Mouse (Mus musculus): ENCODE data around the gene H2-Q1.

Gene H2-Q1

GRCm38 (mm10) chr17:35320327-35321081 lies at the start of gene H2-Q1:
H2-Q1 (plus strand) TSS chr17:35320405.
- WGBS, result 3% methylated on average over 55 of the region's 55 CpGs

DNA sequence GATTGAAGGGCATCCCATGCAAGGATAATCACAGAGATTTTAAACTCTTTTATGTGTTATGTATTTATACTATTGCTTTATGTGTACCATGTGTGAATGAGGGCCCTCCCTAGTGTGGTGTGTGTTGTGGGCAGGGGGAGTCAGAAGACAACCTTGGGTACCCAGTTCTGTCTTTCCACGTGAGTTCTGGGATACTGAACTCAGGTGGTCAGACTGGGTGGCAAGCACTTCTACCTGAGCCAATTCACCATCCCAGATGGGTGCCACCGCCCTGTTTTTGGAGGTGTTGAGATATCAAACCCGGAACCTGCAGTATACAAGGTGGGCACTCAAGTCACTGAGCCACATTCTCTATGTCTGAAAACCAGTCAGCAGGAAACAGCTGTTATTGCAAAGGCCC lies 48.0 kb upstream of the H2-Q1 start:
- WGBS, result 80% methylated on average over 3 of the region's 3 CpGs

GRCm38 (mm10) chr17:35274770-35275169 lies 45.4 kb upstream of the H2-Q1 start:
- WGBS, result 9% methylated on average over 11 of the region's 11 CpGs

DNA sequence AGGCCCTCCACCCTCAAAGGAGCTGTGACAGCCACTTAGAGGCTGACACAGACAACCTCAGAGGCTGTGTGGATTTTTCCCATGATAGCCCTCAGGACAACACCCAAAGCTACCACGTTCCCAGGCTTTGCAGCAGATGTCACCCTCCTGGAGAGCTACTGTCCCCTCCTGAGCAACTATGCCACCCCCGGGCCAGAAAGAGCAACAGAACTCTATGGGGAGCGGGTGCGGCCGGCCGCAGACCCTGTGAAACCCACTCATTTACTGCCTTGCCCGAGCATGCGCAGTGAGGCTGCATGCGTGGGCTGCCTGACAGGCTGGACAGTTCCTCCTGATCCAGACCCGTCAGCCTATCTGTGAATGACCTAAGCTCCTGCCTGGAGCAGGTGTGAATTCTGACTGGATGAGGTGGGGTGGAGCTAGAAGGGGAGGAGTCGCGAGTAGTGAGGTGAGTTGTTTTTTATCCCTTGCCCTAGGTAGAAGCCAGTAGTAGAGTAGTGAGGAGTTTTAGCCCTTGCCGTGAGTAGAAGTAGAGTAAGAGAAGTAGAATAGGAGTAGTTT lies 43.8 kb upstream of the H2-Q1 start:
- 37% methylated on average over 13 of the region's 13 CpGs for WGBS

DNA sequence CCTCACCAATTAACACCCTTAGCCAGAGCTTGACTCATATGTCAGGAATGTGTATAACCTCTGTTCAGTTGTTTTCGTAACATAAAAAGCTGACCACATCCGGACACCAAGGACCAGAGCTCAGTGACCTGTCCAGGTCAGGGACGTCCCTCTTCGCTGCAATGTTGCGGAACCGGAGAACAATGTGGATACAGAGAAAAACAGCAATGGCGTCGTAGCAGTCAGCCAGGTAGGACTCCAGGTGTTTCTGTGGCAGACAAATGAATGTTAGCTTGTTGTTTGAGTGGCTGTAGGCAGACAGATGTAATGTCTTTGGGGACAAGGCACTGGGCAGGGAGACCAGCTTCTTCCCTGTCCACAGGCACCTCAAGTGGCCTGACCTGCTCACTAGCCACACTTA lies 42.2 kb upstream of the H2-Q1 start:
- 89% methylated on average over 8 of the region's 8 CpGs for WGBS

DNA sequence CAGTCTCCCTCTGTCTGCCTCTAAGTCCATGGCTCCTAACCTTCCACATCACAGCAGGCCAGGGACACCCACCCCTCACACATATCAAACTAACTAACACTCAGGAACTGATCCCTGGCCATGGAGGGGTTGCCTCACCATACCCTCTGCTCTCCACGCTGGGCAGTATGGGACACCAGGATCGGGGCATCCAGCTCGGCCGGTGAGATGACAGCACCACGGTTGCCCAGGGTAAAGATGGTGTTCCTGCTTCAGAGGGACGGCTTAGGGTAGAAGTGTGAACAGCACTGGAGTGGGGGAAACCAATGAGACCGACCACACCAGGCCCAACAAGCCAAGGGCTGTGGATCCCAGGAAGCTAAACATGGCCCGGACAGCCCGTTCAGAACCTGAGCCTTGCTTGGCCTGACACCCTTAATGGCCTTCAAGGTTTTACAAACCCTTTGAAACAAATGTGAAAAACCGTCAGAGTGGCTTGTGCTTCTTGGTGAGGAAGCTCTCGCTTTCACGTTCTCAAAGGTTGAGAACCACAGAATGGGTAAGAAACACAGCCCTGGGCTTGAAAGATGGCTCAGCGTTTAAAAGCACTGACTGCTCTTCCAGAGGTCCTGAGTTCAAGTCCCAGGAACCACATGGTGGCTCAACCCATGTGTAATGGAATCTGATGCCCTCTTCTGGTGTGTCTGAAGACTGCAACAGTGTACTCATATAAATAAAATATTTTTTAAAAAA lies 41.1 kb upstream of the H2-Q1 start:
- WGBS, result 92% methylated on average over 13 of the region's 13 CpGs

- 80% methylated on average over 3 of the region's 3 CpGs for WGBS
These were observed 39.9 kb upstream of the H2-Q1 start for GRCm38 (mm10) chr17:35280276-35280675.

DNA sequence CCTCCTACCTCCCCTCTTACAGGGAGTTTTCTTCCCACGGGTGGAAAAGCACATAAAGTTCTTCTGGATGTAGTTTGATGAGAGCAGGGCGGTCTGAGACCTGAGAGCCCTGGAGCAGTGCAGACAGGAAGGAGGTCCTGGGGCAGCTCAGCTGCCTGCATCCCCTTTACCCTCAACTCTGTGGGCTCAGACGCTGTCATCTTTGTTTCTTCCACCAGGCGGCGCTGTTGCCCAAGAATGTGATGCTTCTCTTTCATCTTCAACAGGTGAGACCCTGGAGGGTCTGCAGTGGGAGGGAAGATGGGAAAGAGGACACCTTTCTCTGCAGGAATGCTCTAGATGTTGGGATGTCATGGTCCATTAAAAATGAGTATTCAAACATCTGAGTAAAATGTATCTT lies 24.4 kb upstream of the H2-Q1 start:
- 5% methylated on average over 5 of the region's 5 CpGs for WGBS

DNA sequence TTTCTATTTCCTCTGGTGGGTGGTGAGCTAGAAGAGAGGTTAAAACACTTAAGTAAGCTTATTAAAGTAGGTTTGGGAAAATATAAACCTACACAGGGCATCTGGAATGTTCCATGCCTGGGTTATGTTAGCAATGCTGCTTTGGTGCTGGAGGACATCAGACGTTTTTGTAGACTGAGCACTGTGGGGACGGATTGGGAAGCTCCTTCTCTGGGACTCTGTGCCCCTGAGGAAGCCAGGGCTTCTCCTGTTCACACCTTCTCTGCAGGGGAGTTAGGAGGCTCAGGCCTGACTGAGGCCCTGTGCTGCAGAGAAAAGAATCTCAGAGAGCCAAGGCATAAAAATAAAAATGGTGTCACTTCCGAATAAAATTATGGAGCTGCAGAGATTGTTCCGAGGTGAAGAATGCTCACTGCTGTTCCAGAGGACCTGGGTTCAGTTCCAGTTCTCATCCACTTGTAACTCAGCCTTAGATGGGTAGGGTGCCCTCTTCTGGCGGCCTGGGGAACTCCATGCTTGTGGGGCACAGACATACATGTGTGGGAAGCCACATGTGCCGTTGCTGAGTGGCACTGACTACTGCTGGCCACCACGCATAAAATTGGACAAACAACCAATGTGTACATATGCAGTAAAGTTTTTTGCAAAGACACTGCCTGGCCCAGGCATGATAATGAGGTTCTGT lies 19.8 kb upstream of the H2-Q1 start:
- 83% methylated on average over 7 of the region's 7 CpGs for WGBS

- WGBS, result 24% methylated on average over 13 of the region's 13 CpGs
These were observed 18.5 kb upstream of the H2-Q1 start for GRCm38 (mm10) chr17:35301645-35302258.

DNA sequence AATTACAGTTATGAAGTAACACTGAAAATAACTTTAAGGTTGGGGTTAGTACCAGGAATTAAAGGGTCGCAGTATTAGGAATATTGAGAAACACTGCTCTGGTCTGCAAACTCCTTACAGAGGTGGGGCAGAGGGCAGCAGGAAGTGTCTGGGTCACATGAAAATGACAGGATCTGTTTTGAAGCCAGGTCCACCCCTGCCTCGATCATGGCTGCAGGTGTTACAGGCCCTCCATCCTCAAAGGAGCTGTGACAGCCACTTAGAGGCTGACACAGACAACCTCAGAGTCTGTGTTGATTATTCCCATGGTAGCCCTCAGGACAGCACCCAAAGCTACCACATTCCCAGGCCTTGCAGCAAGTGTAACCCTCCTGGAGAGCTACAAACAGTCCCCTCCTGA lies 16.9 kb upstream of the H2-Q1 start:
- 82% methylated on average over 2 of the region's 2 CpGs for WGBS

DNA sequence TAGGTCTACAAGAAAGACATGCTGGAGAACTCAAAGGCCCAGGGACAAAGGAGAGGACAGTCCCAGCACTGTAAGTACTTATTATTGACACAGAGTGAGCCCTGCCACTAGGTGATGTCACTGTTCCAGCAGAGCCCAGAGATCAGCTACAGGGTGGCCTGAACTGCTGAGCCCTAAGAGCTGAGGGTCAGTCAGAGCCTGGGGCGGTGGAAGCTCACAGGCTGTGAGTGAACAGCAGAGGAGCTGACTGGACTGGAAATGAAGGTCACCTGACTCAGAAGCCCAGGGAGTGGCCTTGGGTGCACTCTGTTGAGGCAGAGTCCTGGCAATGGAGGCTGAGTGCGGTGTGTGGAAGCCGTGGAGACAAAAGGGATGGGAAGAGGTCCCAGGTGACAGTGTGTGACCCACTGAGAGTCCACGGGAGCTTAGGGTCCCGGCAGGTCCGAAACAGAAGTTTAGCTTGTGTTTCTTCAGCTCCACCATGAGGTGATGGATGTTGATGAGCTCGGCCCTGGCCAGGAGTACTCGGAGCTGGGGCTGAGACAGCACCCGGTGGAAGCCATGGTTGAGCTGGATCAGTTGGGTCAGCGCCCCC lies 16.4 kb upstream of the H2-Q1 start:
- WGBS, result 88% methylated on average over 10 of the region's 10 CpGs

- 74% methylated on average over 6 of the region's 6 CpGs for WGBS
These were observed 15.7 kb upstream of the H2-Q1 start for GRCm38 (mm10) chr17:35304478-35304877.

DNA sequence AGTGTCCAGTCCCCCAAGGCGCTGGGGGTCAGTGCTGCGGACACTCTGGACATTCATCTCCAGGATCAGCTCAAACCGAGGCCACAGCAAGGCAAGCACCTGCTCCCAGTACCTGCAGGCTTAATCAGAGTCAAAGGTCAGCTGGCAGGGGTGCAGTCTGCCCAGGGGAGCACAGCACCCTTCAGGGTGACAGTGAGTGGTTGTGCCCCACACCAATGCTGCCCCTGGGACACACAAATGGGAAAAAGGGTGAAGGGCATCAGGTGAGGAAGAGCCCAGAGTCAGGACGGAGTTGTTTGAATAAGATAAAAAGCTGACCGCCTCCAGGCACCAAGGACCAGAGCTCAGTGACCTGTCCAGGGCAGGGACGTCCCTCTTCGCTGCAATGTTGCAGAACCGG lies 15.3 kb upstream of the H2-Q1 start:
- WGBS, result 86% methylated on average over 8 of the region's 8 CpGs

- WGBS, result 68% methylated on average over 1 of the region's 1 CpGs
These were observed 4.9 kb downstream of the H2-Q1 start for GRCm38 (mm10) chr17:35325124-35325523.

- whole genome bisulfite sequencing, result 59% methylated on average over 3 of the region's 3 CpGs
These were observed 9.5 kb downstream of the H2-Q1 start for GRCm38 (mm10) chr17:35329714-35330113.

- WGBS, result 72% methylated on average over 6 of the region's 6 CpGs
These were observed 11.3 kb downstream of the H2-Q1 start for GRCm38 (mm10) chr17:35331546-35331945.

DNA sequence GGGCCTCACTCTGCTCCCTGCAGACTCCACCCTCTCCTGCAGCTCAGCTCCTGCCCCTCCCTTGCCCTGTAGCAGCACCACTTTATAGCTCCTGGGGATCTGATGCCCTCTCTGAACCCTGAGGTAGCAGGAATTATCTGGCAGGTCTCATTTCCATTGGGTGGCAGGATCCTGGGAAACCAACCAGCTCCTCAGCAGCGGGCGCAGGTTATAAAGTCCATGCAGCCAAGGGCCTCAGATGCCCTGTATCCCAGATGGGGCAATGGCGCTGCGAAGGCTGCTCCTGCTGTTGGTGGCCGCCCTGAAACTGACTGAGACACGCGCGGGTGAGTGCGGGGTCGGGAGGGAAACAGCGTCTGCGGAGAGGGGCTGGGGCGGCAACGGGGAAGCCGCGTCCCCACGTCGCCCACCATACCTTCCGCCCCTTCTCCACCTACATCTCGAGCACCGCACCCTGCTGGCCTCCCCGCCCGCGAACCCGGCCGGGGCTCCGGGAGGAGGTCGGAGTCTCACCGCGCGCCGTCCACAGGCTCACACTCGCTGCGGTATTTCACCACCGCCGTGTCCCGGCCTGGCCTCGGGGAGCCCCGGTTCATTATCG lies 22.0 kb downstream of the H2-Q1 start, which contains the start of gene H2-Q2:
Gene H2-Q2, plus strand, starts transcription at position 172 of the 601 bp plus-strand sequence.
- WGBS, result 1% methylated on average over 40 of the region's 40 CpGs

DNA sequence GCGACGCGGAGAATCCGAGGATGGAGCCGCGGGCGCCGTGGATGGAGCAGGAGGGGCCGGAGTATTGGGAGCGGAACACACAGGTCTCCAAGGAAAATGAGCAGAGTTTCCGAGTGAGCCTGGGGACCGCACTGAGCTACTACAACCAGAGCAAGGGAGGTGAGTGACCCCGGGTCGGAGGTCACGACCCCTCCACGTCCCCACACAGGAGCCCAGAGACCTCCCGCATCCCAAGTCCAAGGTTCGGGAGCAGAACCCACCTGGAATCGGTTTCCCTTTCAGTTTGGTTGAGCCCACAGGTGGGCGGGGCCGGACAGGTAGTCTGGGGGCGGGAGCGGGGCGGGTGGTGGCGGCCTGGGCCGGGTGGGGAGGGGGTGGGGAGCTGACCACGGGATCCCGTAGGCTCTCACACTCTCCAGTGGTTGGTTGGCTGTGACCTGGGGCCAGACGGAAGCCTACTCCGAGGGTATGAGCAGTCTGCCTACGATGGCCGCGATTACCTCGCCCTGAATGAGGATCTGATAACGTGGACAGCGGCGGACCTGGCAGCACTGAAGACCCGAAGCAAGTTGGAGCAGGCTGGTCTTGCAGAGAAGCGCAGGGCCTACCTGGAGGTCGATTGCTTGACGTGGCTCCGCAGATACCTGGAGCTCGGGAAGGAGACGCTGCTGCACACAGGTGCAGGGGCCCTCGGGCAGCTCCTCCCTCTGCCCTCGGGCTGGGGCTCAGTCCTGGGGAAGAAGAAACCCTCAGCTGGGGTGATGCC lies 22.7 kb downstream of the H2-Q1 start:
- 8% methylated on average over 46 of the region's 46 CpGs for WGBS

- 62% methylated on average over 6 of the region's 6 CpGs for WGBS
These were observed 33.1 kb downstream of the H2-Q1 start for GRCm38 (mm10) chr17:35353275-35353674.
